Mouse (Mus musculus) forebrain, embryonic 10.5 days (tissue): ENCODE measurements around the gene Mapk11. TPM values are rescaled to one million over a fixed set of nuclear protein-coding genes. Genes with fewer than 3 reads are reported as not detected.

Experiments used
- DNase-seq: peaks from one replicate; pipeline ENCODE4 v3.0.0-alpha.2; 2017; ENCODE audit warnings: low spot score; ENCODE audit errors: extremely low spot score
- H3K27ac ChIP-seq: fragments of 300-500 bp; sonication (generic); 2 replicates; pipeline ENCODE4 v1.5.1; 2016; ENCODE audit warnings: mild to moderate bottlenecking
- H3K27me3 ChIP-seq: fragments of 300-500 bp; sonication (generic); 2 replicates; pipeline ENCODE4 v1.6.1; 2016; ENCODE audit warnings: mild to moderate bottlenecking; ENCODE audit not compliant: poor library complexity, severe bottlenecking
- H3K36me3 ChIP-seq: fragments of 300-500 bp; sonication (generic); replicated peaks from 2 replicates; pipeline ENCODE4 v1.6.1; 2016; ENCODE audit warnings: mild to moderate bottlenecking, moderate library complexity
- H3K4me1 ChIP-seq: fragments of 300-500 bp; sonication (generic); 2 replicates; pipeline ENCODE4 v1.6.1; 2016
- H3K4me3 ChIP-seq: fragments of 300-500 bp; sonication (generic); 2 replicates; pipeline ENCODE4 v1.5.1; 2016; ENCODE audit warnings: mild to moderate bottlenecking, moderate library complexity
- H3K9me3 ChIP-seq: fragments of 300-500 bp; sonication (generic); 2 replicates; pipeline ENCODE4 v1.6.1; 2016; ENCODE audit warnings: mild to moderate bottlenecking, moderate library complexity
- WGBS: fragments of 180-500 bp; shearing (Covaris S2); methylation state at CpG from one replicate; pipeline ENCODE4 v1.1.7; 2016; 5-methylcytosine and 5-hydroxymethylcytosine counted together
- polyA plus RNA-seq: library from polyadenylated mRNA; unstranded; fragments of >200 nt; fragmentation: Nextera tagmentation; extraction: Ambion mirVana; gene quantifications from 2 replicates; pipeline ENCODE4 v1.2.1, GENCODE M21; 2016

Mapk11 gene
- polyA plus RNA-seq, 1 experiment from 2014 or later: 36.3 TPM

DNA sequence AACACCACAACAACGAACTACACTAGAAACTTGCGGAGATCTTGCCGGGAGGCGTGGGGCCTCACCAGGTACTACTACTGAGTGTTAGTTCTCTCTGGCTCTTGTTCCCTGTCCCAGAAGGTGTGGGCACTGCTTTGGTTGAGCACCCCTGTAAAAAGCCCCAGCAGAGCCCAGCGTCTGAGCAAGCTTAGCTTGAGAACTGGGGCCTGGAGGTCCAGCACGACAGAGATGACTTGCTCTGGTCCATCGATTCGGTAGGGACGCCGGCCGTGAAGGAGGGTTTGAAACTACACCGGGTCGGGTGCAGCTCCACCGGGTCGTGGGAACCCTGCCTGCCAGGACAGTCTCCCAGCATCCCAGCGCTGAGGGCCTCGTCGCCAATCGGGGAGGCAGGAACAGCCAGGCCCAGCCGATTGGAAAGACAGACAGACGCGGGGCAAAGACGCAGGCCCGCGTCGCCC, 30.7 kb upstream of the Mapk11 start:
- peaks cover 98% of the 10 kb centered on the region for H3K4me1 ChIP-seq
- H3K27me3 ChIP-seq: no peaks in the 10 kb centered on the region; the same call in 1 of the 2 replicates
- peak; percentile 71 for DNase-seq
- peaks cover 37% of the 10 kb centered on the region for H3K36me3 ChIP-seq
- H3K9me3 ChIP-seq: no peaks in the 10 kb centered on the region
- under 1% methylated on average over 26 of the region's 26 CpGs for WGBS
- peak overlapping the region; percentile 98 for H3K27ac ChIP-seq
- peak overlapping the region; percentile 83 for H3K4me3 ChIP-seq

DNA sequence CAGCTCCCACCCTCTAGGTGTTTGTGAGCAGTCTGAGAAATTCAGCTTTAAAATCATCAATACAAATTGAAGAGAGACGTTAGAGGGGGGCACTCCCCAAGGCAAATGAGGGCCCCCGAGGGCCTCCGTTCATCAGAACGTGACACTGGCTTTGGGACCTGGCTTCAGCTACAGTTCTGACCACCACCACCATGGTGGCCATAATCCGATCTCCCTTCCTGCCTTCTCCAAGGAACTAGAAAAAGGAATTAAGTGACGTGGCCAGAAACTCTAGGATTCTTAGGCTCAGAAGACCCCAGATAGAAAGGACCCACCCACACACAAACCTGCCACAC, 30.2 kb upstream of the Mapk11 start:
- Histone ChIP-seq H3K4me1 (peaks cover 98% of the 10 kb centered on the region), H3K9me3 (no peaks in the 10 kb centered on the region), H3K4me3 (peak overlapping the region; percentile 83), H3K27ac (peak overlapping the region; percentile 98), H3K27me3 (no peaks in the 10 kb centered on the region; the same call in 1 of the 2 replicates), H3K36me3 (peaks cover 32% of the 10 kb centered on the region)
- 3% methylated on average over 6 of the region's 6 CpGs for WGBS
- DNase-seq: no peak

DNA sequence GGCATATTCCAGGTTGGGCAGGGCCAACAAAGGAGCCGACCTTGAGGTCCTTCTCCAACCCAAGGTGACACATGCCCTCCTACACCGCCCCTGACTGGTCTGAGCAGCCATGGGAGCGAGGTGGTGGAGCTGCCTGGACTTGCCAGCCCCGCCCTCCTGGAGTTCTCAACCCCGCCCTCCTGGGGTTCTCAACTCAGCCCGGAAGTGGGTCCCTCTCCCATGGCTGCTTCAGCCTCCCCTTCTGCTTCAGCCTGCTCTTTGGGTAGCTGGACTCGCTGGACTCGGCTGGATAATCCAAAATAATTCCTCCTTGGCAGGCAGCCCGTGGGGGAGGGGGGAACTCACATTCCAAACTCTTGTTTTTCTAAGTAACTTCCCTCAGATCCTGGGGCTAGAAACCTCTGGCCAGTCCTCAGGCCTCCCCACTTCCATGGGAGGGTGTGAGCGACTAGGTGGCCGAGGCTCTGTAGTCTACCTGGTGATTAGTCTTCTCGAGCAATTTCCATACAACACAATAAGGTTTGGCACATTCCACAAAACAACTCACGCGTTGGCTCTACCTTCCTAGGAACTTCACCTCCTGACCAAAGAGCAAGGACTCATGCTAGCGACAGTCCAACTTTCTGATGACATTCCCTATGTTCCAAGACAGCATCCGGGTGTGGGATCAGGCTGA, 29.7 kb upstream of the Mapk11 start:
- peak; percentile 57 for DNase-seq
- H3K4me1 ChIP-seq: peaks cover 98% of the 10 kb centered on the region
- H3K27ac ChIP-seq: peak overlapping the region; percentile 98
- H3K9me3 ChIP-seq: no peaks in the 10 kb centered on the region
- no peaks in the 10 kb centered on the region for H3K27me3 ChIP-seq
- WGBS: 3% methylated on average over 16 of the region's 16 CpGs
- H3K36me3 ChIP-seq: peaks cover 27% of the 10 kb centered on the region
- peak overlapping the region; percentile 83 for H3K4me3 ChIP-seq

DNA sequence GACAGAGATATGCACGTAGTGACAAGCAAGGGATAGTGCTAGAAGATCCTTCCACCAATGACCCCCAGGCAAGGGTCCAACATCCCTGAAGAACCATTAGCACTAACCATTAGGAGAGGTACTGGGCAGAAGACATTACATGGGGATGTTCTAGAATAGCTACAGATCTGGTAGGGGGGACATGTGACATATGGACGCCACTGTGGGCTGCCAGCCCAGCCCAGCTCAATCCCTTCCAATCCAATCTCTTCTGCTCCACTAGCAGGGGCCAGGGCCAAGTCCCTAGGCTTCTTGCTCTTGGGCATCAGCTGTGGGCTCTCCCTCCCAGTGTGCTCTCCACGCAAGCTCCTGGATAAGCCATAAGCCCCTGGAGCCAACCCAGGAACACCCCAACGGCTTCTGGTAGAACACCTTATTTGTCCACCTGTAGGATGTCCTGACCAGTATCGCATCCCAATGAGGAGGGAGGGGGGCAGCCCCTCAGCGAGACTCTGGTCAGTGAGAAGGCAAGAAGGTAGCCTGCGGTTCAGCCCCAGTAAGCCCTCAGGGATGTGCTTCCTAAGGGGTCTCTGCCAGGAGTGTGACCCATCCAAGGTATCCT, 28.9 kb upstream of the Mapk11 start:
- DNase-seq: no peak
- Histone ChIP-seq H3K4me1 (peaks cover 98% of the 10 kb centered on the region), H3K9me3 (no peaks in the 10 kb centered on the region), H3K27ac (peak overlapping the region; percentile 98), H3K4me3 (peak overlapping the region; percentile 83), H3K36me3 (peaks cover 20% of the 10 kb centered on the region), H3K27me3 (no peaks in the 10 kb centered on the region)
- WGBS: 78% methylated on average over 7 of the region's 7 CpGs

DNA sequence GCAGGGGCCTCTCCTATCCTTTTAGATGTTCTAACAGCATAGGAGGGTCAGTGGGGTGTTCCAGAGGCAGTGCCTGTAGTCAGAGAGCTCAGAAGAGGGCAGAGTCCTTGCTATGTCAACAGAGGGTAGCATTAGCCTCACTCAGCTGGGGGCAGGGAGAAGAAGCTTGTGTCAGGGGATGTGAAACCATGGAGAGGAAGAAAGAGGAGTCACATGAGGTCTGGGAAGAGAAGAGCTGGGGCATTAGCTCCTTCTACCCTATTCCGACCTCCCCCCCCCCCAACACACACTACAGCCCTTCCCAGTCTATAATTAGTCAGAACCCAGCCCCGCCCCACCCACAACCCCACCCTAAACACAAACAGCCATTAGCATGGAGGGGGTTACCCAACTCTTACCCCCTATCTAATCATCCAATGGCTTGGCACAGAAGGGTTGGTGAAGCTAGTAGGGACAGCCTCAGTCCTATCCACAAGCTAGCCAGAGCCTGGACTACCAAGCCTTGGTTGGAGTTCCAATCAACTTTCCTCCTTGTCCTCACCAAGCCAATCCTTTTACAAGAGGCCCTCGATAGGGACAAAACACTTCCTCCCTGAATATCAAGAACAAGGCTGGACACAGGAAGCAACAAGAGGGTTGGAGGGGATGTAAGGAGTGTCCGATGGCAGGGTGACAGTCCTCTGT, 28.3 kb upstream of the Mapk11 start:
- Histone ChIP-seq H3K4me1 (peaks cover 98% of the 10 kb centered on the region), H3K9me3 (no peaks in the 10 kb centered on the region), H3K4me3 (peak overlapping the region; percentile 83), H3K36me3 (peaks cover 20% of the 10 kb centered on the region), H3K27ac (peak overlapping the region; percentile 98), H3K27me3 (no peaks in the 10 kb centered on the region)
- no peak for DNase-seq
- WGBS: 72% methylated on average over 4 of the region's 4 CpGs

DNA sequence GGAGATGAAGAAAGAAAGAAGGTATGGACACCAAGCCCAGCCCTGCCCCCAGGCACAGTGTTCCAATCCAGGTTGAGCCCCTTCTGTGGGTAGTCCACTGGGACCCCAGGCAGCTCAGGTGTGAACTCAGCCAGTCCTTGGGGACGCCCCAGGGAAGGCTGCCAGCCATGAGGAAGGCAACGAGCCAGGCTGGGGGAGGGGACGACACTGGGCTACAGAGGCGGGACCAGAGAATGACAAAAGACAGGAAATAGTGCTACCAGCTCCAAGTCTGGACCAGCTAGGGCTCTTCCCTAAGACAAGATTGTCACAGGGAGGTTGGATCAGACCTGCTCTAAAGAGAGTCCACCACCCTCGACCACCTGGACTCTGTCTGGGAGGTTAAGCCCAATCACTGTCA, 27.7 kb upstream of the Mapk11 start:
- WGBS: 21% methylated on average over 5 of the region's 5 CpGs
- H3K27me3 ChIP-seq: no peaks in the 10 kb centered on the region
- no peaks in the 10 kb centered on the region for H3K9me3 ChIP-seq
- peaks cover 98% of the 10 kb centered on the region for H3K4me1 ChIP-seq
- no peak for DNase-seq
- H3K27ac ChIP-seq: peak overlapping the region; percentile 98
- H3K36me3 ChIP-seq: peaks cover 22% of the 10 kb centered on the region
- H3K4me3 ChIP-seq: peak overlapping the region; percentile 83

DNA sequence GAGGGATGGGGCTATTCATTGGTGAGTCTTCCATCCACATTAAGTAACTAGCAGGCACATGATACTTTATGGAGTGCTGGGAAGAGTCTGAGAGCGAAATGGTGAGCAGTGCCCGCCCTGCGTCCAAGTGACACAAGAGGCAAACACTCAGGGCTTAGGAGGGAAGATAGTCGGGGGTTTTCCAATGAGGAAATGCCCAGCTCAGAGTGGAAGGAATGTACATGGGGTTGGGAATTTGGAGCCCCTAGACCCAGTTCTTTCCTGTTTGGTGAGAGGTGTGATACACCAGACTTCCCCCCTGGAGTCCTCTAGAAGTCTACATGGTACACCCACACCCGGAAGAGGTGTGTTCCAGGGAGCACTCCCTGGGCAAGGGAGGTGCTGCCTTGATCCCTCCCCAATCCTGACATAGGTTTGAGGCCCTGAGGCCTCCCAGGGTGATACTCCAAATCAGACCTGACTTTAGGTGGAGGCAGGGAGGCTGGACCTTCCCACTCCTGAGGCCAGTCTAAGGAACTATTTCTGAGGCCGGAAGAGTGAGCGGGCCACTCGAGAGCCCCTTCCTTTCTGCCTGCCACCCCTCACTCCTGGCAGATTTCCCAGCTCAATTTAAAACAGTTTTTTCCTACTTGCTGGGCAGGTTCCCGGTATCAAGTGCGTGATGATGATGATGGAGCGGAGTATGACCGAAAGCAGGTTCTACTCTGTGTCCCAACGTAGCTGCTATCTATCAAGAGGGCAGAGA, 26.2 kb upstream of the Mapk11 start:
- Histone ChIP-seq H3K27me3 (no peaks in the 10 kb centered on the region), H3K27ac (no peak overlapping the region), H3K9me3 (no peaks in the 10 kb centered on the region), H3K36me3 (peaks cover 35% of the 10 kb centered on the region), H3K4me1 (peaks cover 98% of the 10 kb centered on the region), H3K4me3 (no peak overlapping the region)
- no peak for DNase-seq
- WGBS: 88% methylated on average over 13 of the region's 13 CpGs

DNA sequence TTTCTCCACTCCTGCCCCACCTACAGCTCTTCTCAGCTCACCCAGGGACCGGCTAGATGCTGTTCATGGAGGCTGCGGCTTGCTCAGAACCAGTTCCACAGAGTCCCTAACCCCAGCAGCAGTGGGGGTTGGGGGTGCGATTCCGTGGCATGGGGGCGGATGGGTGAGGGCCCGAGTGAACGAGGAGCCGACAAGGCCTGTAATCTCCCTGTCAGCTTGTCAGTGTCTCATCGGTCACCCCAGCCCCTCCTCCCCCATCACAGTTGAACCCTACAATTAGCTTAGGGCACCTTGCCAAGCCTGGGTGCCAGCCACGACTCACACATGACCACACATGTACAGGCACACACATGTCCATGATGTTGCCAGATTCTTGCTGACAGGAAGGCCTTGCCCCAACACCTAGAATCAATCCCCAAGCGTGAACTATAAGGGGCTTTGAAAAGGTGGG, 25.5 kb upstream of the Mapk11 start:
- Histone ChIP-seq H3K36me3 (peaks cover 42% of the 10 kb centered on the region), H3K27me3 (no peaks in the 10 kb centered on the region), H3K9me3 (no peaks in the 10 kb centered on the region), H3K27ac (no peak overlapping the region), H3K4me3 (peak overlapping the region; percentile 67; the same call in 1 of the 2 replicates), H3K4me1 (peaks cover 98% of the 10 kb centered on the region)
- WGBS: 67% methylated on average over 11 of the region's 11 CpGs
- no peak for DNase-seq

DNA sequence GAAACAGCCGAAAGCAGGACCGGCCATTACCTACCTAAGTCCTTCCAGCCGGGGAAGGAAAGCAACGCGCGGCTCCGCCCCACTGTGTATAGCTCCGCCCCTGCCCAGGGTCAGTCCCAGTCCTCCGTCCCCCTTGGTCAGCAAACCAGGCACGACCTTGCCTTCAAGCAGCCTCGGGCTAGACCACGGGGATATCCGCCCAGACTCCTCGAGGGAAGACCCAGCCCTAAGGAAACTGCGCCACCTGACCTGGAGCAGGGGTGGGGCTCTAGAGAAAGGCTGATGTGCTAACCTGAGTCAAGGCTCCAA, 24.4 kb upstream of the Mapk11 start:
- Histone ChIP-seq H3K4me3 (peak overlapping the region; percentile 67), H3K27ac (peak overlapping the region; percentile 85), H3K4me1 (peaks cover 100% of the 10 kb centered on the region), H3K9me3 (no peaks in the 10 kb centered on the region), H3K27me3 (no peaks in the 10 kb centered on the region), H3K36me3 (peaks cover 52% of the 10 kb centered on the region)
- DNase-seq: peak; percentile 69
- WGBS: under 1% methylated on average over 15 of the region's 15 CpGs

DNA sequence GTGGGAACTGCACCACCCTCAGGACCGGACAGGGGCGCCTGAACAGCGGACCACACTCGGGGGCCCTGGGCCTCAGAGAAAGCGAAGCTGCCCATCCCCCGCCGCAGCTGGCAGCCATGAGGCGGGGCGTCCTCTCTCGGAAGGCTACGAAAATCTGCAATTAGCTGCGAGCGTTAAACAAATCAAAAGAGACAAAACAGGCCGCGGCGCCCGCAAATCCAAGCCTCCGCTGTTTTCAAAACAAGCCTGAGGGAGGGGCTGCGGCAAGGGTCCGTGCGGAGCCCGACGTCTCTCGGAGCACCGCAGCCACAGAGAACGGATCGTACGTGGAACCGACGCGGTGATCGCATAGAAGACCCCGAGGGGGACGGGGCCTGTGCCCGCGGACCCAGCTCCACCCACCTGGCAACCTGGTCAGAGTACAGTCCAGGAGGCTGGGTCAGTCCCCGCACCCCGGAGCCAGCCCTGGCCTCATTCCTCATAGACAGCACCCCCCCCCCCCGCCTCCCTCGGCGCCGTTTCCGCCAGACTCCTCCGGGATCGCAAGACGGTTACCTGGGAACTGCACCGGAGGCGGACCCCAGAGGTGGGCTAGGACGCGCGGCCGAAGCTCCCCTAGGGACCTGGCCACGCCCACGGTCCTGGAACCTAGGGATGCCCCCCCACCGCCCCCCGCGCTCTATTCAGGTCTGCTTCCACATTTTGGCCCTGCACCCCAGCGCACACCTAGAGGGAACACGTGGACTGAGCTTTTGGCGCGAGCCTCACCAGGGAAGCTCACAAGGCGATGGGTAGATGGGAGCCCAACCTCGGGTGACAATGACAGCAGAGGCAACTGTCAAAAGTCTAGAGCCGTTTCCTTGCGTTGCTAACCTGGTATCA, 23.8 kb upstream of the Mapk11 start:
- H3K27ac ChIP-seq: peak overlapping the region; percentile 85
- WGBS: under 1% methylated on average over 65 of the region's 65 CpGs
- peak overlapping the region; percentile 67 for H3K4me3 ChIP-seq

DNA sequence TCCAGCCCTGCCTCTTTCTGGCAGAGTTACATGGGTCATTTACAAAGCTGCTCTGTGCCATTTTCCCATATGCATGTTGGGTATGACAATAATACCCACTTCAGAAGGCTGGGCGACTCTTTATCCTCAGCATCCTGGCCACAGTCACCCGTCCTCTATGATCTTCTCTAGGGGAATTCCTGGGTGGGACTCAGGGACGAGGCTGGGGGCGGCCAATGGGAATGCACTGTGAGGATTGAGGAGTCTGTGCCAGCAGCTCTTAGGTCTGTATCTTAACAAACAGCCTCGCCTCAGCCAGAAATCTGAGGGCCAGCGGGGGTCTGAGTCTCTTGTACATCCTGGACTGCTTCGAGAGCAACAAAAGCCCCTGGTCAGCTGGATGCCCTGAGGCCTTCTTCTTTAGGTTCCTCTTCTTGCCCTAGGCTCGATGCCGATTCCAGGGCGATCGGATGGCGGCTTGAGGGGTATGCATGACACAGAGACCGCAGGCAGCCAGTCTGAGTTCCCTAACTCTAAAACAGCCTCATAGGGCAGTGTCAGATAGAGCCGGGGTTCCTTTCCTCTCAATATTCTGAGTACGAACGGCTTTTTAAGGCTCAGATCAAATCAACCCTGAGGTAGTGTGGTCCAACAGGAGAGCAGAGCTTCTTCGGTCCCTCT, 23.0 kb upstream of the Mapk11 start:
- no peaks in the 10 kb centered on the region for H3K27me3 ChIP-seq
- no peak for DNase-seq
- peaks cover 91% of the 10 kb centered on the region for H3K4me1 ChIP-seq
- H3K9me3 ChIP-seq: no peaks in the 10 kb centered on the region
- peaks cover 58% of the 10 kb centered on the region for H3K36me3 ChIP-seq
- H3K27ac ChIP-seq: peak overlapping the region; percentile 85
- H3K4me3 ChIP-seq: peak overlapping the region; percentile 67
- WGBS: 28% methylated on average over 17 of the region's 17 CpGs

More for the DNA sequence above, 23.8 kb upstream of the Mapk11 start:
- H3K27me3 ChIP-seq: no peaks in the 10 kb centered on the region
- H3K36me3 ChIP-seq: peaks cover 53% of the 10 kb centered on the region
- no peaks in the 10 kb centered on the region for H3K9me3 ChIP-seq
- H3K4me1 ChIP-seq: peaks cover 100% of the 10 kb centered on the region
- DNase-seq: peak; percentile 60
